Mouse (Mus musculus): ENCODE results near the gene Ano6. TPM values are rescaled to one million over a fixed set of nuclear protein-coding genes. Genes with fewer than 3 reads are reported as not detected.

Gene Ano6
- polyA plus RNA-seq, 1 experiment from 2014 or later = 57.3 TPM

- WGBS = 78% methylated on average over 14 of the region's 14 CpGs
- no peak for DNase-seq (ENCODE audit: low spot score)
These were observed 113.6 kb downstream of the Ano6 start for GRCm38 (mm10) chr15:95904247-95904646.

GRCm38 (mm10) chr15:95906017-95906749 is 115.5 kb downstream of the Ano6 start:
- no peaks in the 10 kb centered on the region for H3K27me3 ChIP-seq (replicated peaks; ENCODE audit: control insufficient read depth, insufficient read depth, low read length)
- H3K4me2 ChIP-seq (ENCODE audit: low read depth, low read length) = no peak overlapping the region
- H3K9me3 ChIP-seq (ENCODE audit: control insufficient read depth, low read length) = no peaks in the 10 kb centered on the region
- no peak overlapping the region for H3K4me3 ChIP-seq (ENCODE audit: low read depth, low read length)
- H3K9ac ChIP-seq (ENCODE audit: low read depth, low read length) = no peak overlapping the region
- no peak overlapping the region for H3K27ac ChIP-seq (replicated peaks; ENCODE audit: low read depth, low read length)
- DNase-seq (ENCODE audit: low spot score) (peak; percentile 65), ATAC-seq (ENCODE audit: low read depth) (no peak)
- WGBS = 64% methylated on average over 7 of the region's 7 CpGs
- peaks cover 11% of the 10 kb centered on the region; the same call in 1 of the 2 replicates for H3K4me1 ChIP-seq (ENCODE audit: control insufficient read depth, insufficient read depth, low read length)
- no peaks in the 10 kb centered on the region for H3K36me3 ChIP-seq (ENCODE audit: control insufficient read depth, insufficient read depth, low read length)

More at GRCm38 (mm10) chr15:95904247-95904646, 113.6 kb downstream of the Ano6 start:
- no peak for ATAC-seq (ENCODE audit: low read depth)
- Histone ChIP-seq H3K9ac (ENCODE audit: low read depth, low read length) (no peak overlapping the region), H3K4me2 (ENCODE audit: low read depth, low read length) (no peak overlapping the region), H3K27ac (replicated peaks; ENCODE audit: low read depth, low read length) (no peak overlapping the region), H3K4me3 (ENCODE audit: low read depth, low read length) (no peak overlapping the region), H3K4me1 (ENCODE audit: control insufficient read depth, insufficient read depth, low read length) (peaks cover 11% of the 10 kb centered on the region; the same call in 1 of the 2 replicates), H3K27me3 (replicated peaks; ENCODE audit: control insufficient read depth, insufficient read depth, low read length) (no peaks in the 10 kb centered on the region), H3K36me3 (ENCODE audit: control insufficient read depth, insufficient read depth, low read length) (no peaks in the 10 kb centered on the region), H3K9me3 (ENCODE audit: control insufficient read depth, low read length) (no peaks in the 10 kb centered on the region)

- Histone ChIP-seq H3K27me3 (replicated peaks; ENCODE audit: control insufficient read depth, insufficient read depth, low read length) (no peaks in the 10 kb centered on the region), H3K27ac (replicated peaks; ENCODE audit: low read depth, low read length) (no peak overlapping the region), H3K9me3 (ENCODE audit: control insufficient read depth, low read length) (no peaks in the 10 kb centered on the region), H3K9ac (ENCODE audit: low read depth, low read length) (no peak overlapping the region), H3K4me3 (ENCODE audit: low read depth, low read length) (no peak overlapping the region), H3K36me3 (ENCODE audit: control insufficient read depth, insufficient read depth, low read length) (no peaks in the 10 kb centered on the region), H3K4me2 (ENCODE audit: low read depth, low read length) (no peak overlapping the region), H3K4me1 (ENCODE audit: control insufficient read depth, insufficient read depth, low read length) (peaks cover 11% of the 10 kb centered on the region; the same call in 1 of the 2 replicates)
- ATAC-seq (ENCODE audit: low read depth) = no peak
- WGBS = 92% methylated on average over 1 of the region's 1 CpGs
- DNase-seq (ENCODE audit: low spot score) = no peak
These were observed 116.2 kb downstream of the Ano6 start for GRCm38 (mm10) chr15:95906891-95907290.

- Histone ChIP-seq H3K27me3 (replicated peaks; ENCODE audit: control insufficient read depth, insufficient read depth, low read length) (no peaks in the 10 kb centered on the region), H3K4me2 (ENCODE audit: low read depth, low read length) (no peak overlapping the region), H3K36me3 (ENCODE audit: control insufficient read depth, insufficient read depth, low read length) (peaks cover 2% of the 10 kb centered on the region), H3K9ac (ENCODE audit: low read depth, low read length) (no peak overlapping the region), H3K27ac (replicated peaks; ENCODE audit: low read depth, low read length) (no peak overlapping the region), H3K4me3 (ENCODE audit: low read depth, low read length) (no peak overlapping the region), H3K4me1 (ENCODE audit: control insufficient read depth, insufficient read depth, low read length) (peaks cover 11% of the 10 kb centered on the region; the same call in 1 of the 2 replicates), H3K9me3 (ENCODE audit: control insufficient read depth, low read length) (no peaks in the 10 kb centered on the region)
- WGBS = 75% methylated on average over 10 of the region's 10 CpGs
- ATAC-seq (ENCODE audit: low read depth) (no peak), DNase-seq (ENCODE audit: low spot score) (no peak)
These were observed 116.7 kb downstream of the Ano6 start for GRCm38 (mm10) chr15:95907337-95907736.

GRCm38 (mm10) chr15:95907909-95908308 is 117.3 kb downstream of the Ano6 start:
- Histone ChIP-seq H3K9me3 (ENCODE audit: control insufficient read depth, low read length) (no peaks in the 10 kb centered on the region), H3K27me3 (replicated peaks; ENCODE audit: control insufficient read depth, insufficient read depth, low read length) (no peaks in the 10 kb centered on the region), H3K9ac (ENCODE audit: low read depth, low read length) (no peak overlapping the region), H3K4me2 (ENCODE audit: low read depth, low read length) (no peak overlapping the region), H3K4me3 (ENCODE audit: low read depth, low read length) (no peak overlapping the region), H3K4me1 (ENCODE audit: control insufficient read depth, insufficient read depth, low read length) (peaks cover 11% of the 10 kb centered on the region; the same call in 1 of the 2 replicates), H3K36me3 (ENCODE audit: control insufficient read depth, insufficient read depth, low read length) (peaks cover 6% of the 10 kb centered on the region), H3K27ac (replicated peaks; ENCODE audit: low read depth, low read length) (no peak overlapping the region)
- DNase-seq (ENCODE audit: low spot score) (no peak), ATAC-seq (ENCODE audit: low read depth) (no peak)
- WGBS = 96% methylated on average over 1 of the region's 1 CpGs

GRCm38 (mm10) chr15:95910099-95910780 is 119.6 kb downstream of the Ano6 start:
- no peak for ATAC-seq (ENCODE audit: low read depth)
- H3K4me2 ChIP-seq (ENCODE audit: low read depth, low read length) = no peak overlapping the region
- no peaks in the 10 kb centered on the region for H3K27me3 ChIP-seq (replicated peaks; ENCODE audit: control insufficient read depth, insufficient read depth, low read length)
- peaks cover 27% of the 10 kb centered on the region for H3K36me3 ChIP-seq (ENCODE audit: control insufficient read depth, insufficient read depth, low read length)
- no peak overlapping the region for H3K4me3 ChIP-seq (ENCODE audit: low read depth, low read length)
- peaks cover 11% of the 10 kb centered on the region; the same call in 1 of the 2 replicates for H3K4me1 ChIP-seq (ENCODE audit: control insufficient read depth, insufficient read depth, low read length)
- no peak for DNase-seq (ENCODE audit: low spot score)
- WGBS = 63% methylated on average over 3 of the region's 3 CpGs
- no peaks in the 10 kb centered on the region for H3K9me3 ChIP-seq (ENCODE audit: control insufficient read depth, low read length)
- no peak overlapping the region for H3K9ac ChIP-seq (ENCODE audit: low read depth, low read length)
- H3K27ac ChIP-seq (replicated peaks; ENCODE audit: low read depth, low read length) = no peak overlapping the region

GRCm38 (mm10) chr15:95914963-95915362 is 124.3 kb downstream of the Ano6 start:
- no peak overlapping the region for H3K27ac ChIP-seq (replicated peaks; ENCODE audit: low read depth, low read length)
- no peak overlapping the region for H3K9ac ChIP-seq (ENCODE audit: low read depth, low read length)
- no peak overlapping the region for H3K4me2 ChIP-seq (ENCODE audit: low read depth, low read length)
- H3K36me3 ChIP-seq (ENCODE audit: control insufficient read depth, insufficient read depth, low read length) = peaks cover 54% of the 10 kb centered on the region
- WGBS = 85% methylated on average over 3 of the region's 3 CpGs
- DNase-seq (ENCODE audit: low spot score) (no peak), ATAC-seq (ENCODE audit: low read depth) (no peak)
- no peaks in the 10 kb centered on the region for H3K9me3 ChIP-seq (ENCODE audit: control insufficient read depth, low read length)
- no peak overlapping the region for H3K4me3 ChIP-seq (ENCODE audit: low read depth, low read length)
- no peaks in the 10 kb centered on the region for H3K27me3 ChIP-seq (replicated peaks; ENCODE audit: control insufficient read depth, insufficient read depth, low read length)
- peaks cover 3% of the 10 kb centered on the region; the same call in 1 of the 2 replicates for H3K4me1 ChIP-seq (ENCODE audit: control insufficient read depth, insufficient read depth, low read length)

GRCm38 (mm10) chr15:95915477-95915876 is 124.8 kb downstream of the Ano6 start:
- ATAC-seq (ENCODE audit: low read depth) = no peak
- Histone ChIP-seq H3K27me3 (replicated peaks; ENCODE audit: control insufficient read depth, insufficient read depth, low read length) (no peaks in the 10 kb centered on the region), H3K4me1 (ENCODE audit: control insufficient read depth, insufficient read depth, low read length) (peaks cover 6% of the 10 kb centered on the region; the same call in 1 of the 2 replicates), H3K27ac (replicated peaks; ENCODE audit: low read depth, low read length) (no peak overlapping the region), H3K9ac (ENCODE audit: low read depth, low read length) (no peak overlapping the region), H3K4me3 (ENCODE audit: low read depth, low read length) (no peak overlapping the region), H3K4me2 (ENCODE audit: low read depth, low read length) (no peak overlapping the region), H3K9me3 (ENCODE audit: control insufficient read depth, low read length) (no peaks in the 10 kb centered on the region), H3K36me3 (ENCODE audit: control insufficient read depth, insufficient read depth, low read length) (peaks cover 54% of the 10 kb centered on the region)
- 89% methylated on average over 3 of the region's 3 CpGs for WGBS
- no peak for DNase-seq (ENCODE audit: low spot score)

All from embryonic facial prominence, embryonic 14.5 days (tissue).